Mouse (Mus musculus): ENCODE measurements around the gene 4930503B20Rik.

- no peak for TF ChIP-seq EP300 (IDR thresholded peaks at IDR 0.05; ENCODE audit: low read depth)
- no peak for TF ChIP-seq CTCF (IDR thresholded peaks at IDR 0.05; ENCODE audit: low read depth)
These were observed at the start of gene 4930503B20Rik for GRCm38 (mm10) chr3:146651217-146651616.
